Mouse (Mus musculus) lung, adult 2 months (tissue): ENCODE results near the gene Lmntd2.

Source experiments
- CTCF ChIP-seq: fragments of 200-500 bp; IDR thresholded peaks from 2 replicates; pipeline ENCODE4 v1.5.1; 2011; ENCODE audit warnings: mild to moderate bottlenecking, low read length, control low read depth; ENCODE audit not compliant: insufficient read depth
- POLR2A ChIP-seq: fragments of 200-500 bp; IDR thresholded peaks from 2 replicates; pipeline ENCODE4 v1.6.1; 2011; ENCODE audit warnings: low read depth, mild to moderate bottlenecking, control low read depth, low read length, borderline replicate concordance; ENCODE audit errors: extremely low read depth

- TF ChIP-seq CTCF: no peak
- TF ChIP-seq POLR2A: no peak
These were observed 747 bp downstream of the Lmntd2 start for GRCm38 (mm10) chr7:141213133-141213532.
